Mouse (Mus musculus): ENCODE measurements at regions not wholly inside any gene's neighbourhood (a gene's known extent, or its start where the extent isn't known, plus 50 kb on each side); places are given as distances from the start of the nearest gene placed in this dataset.
A peak's percentile ranks its signal among the peaks of the same experiment; 100 is the strongest.

GRCm38 (mm10) chr15:42246812-42247211, 2112.6 kb downstream of the 9330182O14Rik start:
- no peak overlapping the region for H3K9ac ChIP-seq
- 0 out of 2 replicates have a peak, but pooled peaks cover 3% of the 10 kb centered on the region for H3K9me3 ChIP-seq
- H3K27ac ChIP-seq (replicated peaks), result no peak overlapping the region
- no peaks in the 10 kb centered on the region for H3K27me3 ChIP-seq
- H3K4me2 ChIP-seq, result no peak overlapping the region
- no peak overlapping the region for H3K4me3 ChIP-seq
- no peaks in the 10 kb centered on the region for H3K4me1 ChIP-seq (replicated peaks)
- no peaks in the 10 kb centered on the region for H3K36me3 ChIP-seq
- WGBS, result 97% methylated on average over 1 of the region's 1 CpGs
- ATAC-seq (ENCODE audit: low read depth), result no peak

GRCm38 (mm10) chr15:42252730-42253330, 2118.7 kb downstream of the 9330182O14Rik start:
- no peaks in the 10 kb centered on the region for H3K36me3 ChIP-seq
- H3K4me3 ChIP-seq, result no peak overlapping the region
- H3K9ac ChIP-seq, result no peak overlapping the region
- H3K4me1 ChIP-seq (replicated peaks), result no peaks in the 10 kb centered on the region
- H3K4me2 ChIP-seq, result no peak overlapping the region
- 66% methylated on average over 2 of the region's 2 CpGs for WGBS
- no peaks in the 10 kb centered on the region for H3K9me3 ChIP-seq
- ATAC-seq (ENCODE audit: low read depth), result no peak
- H3K27me3 ChIP-seq, result no peaks in the 10 kb centered on the region
- H3K27ac ChIP-seq (replicated peaks), result no peak overlapping the region

GRCm38 (mm10) chr15:42256343-42256742, 2122.2 kb downstream of the 9330182O14Rik start:
- H3K4me2 ChIP-seq, result no peak overlapping the region
- no peaks in the 10 kb centered on the region for H3K27me3 ChIP-seq
- H3K9ac ChIP-seq, result no peak overlapping the region
- H3K9me3 ChIP-seq, result no peaks in the 10 kb centered on the region
- peak; percentile 65; the same call in 1 of the 2 replicates for ATAC-seq (ENCODE audit: low read depth)
- WGBS, result 67% methylated on average over 2 of the region's 2 CpGs
- no peaks in the 10 kb centered on the region for H3K4me1 ChIP-seq (replicated peaks)
- H3K36me3 ChIP-seq, result no peaks in the 10 kb centered on the region
- no peak overlapping the region for H3K4me3 ChIP-seq
- no peak overlapping the region for H3K27ac ChIP-seq (replicated peaks)

- no peak overlapping the region for H3K4me3 ChIP-seq
- H3K4me2 ChIP-seq, result no peak overlapping the region
- H3K36me3 ChIP-seq, result no peaks in the 10 kb centered on the region
- no peaks in the 10 kb centered on the region for H3K27me3 ChIP-seq
- no peak overlapping the region for H3K9ac ChIP-seq
- H3K27ac ChIP-seq (replicated peaks), result no peak overlapping the region
- H3K9me3 ChIP-seq, result no peaks in the 10 kb centered on the region
- H3K4me1 ChIP-seq (replicated peaks), result no peaks in the 10 kb centered on the region
- ATAC-seq (ENCODE audit: low read depth), result no peak
- WGBS, result 66% methylated on average over 1 of the region's 1 CpGs
These were observed 2141.0 kb downstream of the 9330182O14Rik start for GRCm38 (mm10) chr15:42275117-42275516.

GRCm38 (mm10) chr15:42277247-42277646, 2143.1 kb downstream of the 9330182O14Rik start:
- Histone ChIP-seq H3K27me3 (no peaks in the 10 kb centered on the region), H3K9ac (no peak overlapping the region), H3K9me3 (no peaks in the 10 kb centered on the region), H3K4me2 (no peak overlapping the region), H3K36me3 (no peaks in the 10 kb centered on the region), H3K4me1 (replicated peaks) (no peaks in the 10 kb centered on the region), H3K4me3 (no peak overlapping the region), H3K27ac (replicated peaks) (no peak overlapping the region)
- 87% methylated on average over 2 of the region's 2 CpGs for WGBS
- no peak for ATAC-seq (ENCODE audit: low read depth)

- Histone ChIP-seq H3K4me2 (no peak overlapping the region), H3K4me3 (no peak overlapping the region), H3K27ac (replicated peaks) (no peak overlapping the region), H3K4me1 (replicated peaks) (no peaks in the 10 kb centered on the region), H3K9ac (no peak overlapping the region), H3K36me3 (no peaks in the 10 kb centered on the region), H3K27me3 (no peaks in the 10 kb centered on the region), H3K9me3 (no peaks in the 10 kb centered on the region)
- ATAC-seq (ENCODE audit: low read depth), result no peak
- 97% methylated on average over 3 of the region's 3 CpGs for WGBS
These were observed 2146.6 kb downstream of the 9330182O14Rik start for GRCm38 (mm10) chr15:42280810-42281209.

GRCm38 (mm10) chr15:42296406-42296805, 2162.2 kb downstream of the 9330182O14Rik start:
- WGBS, result 78% methylated on average over 4 of the region's 4 CpGs
- Histone ChIP-seq H3K36me3 (no peaks in the 10 kb centered on the region), H3K27ac (replicated peaks) (no peak overlapping the region), H3K27me3 (no peaks in the 10 kb centered on the region), H3K4me1 (replicated peaks) (no peaks in the 10 kb centered on the region), H3K9me3 (no peaks in the 10 kb centered on the region), H3K4me3 (no peak overlapping the region), H3K4me2 (no peak overlapping the region), H3K9ac (no peak overlapping the region)
- ATAC-seq (ENCODE audit: low read depth), result no peak

GRCm38 (mm10) chr15:42297430-42297829, 2163.3 kb downstream of the 9330182O14Rik start:
- H3K4me2 ChIP-seq, result no peak overlapping the region
- no peak overlapping the region for H3K9ac ChIP-seq
- no peak for ATAC-seq (ENCODE audit: low read depth)
- no peaks in the 10 kb centered on the region for H3K27me3 ChIP-seq
- no peak overlapping the region for H3K4me3 ChIP-seq
- no peak overlapping the region for H3K27ac ChIP-seq (replicated peaks)
- no peaks in the 10 kb centered on the region for H3K36me3 ChIP-seq
- H3K9me3 ChIP-seq, result no peaks in the 10 kb centered on the region
- no peaks in the 10 kb centered on the region for H3K4me1 ChIP-seq (replicated peaks)

- Histone ChIP-seq H3K4me2 (no peak overlapping the region), H3K27ac (replicated peaks) (no peak overlapping the region), H3K9ac (no peak overlapping the region), H3K36me3 (no peaks in the 10 kb centered on the region), H3K9me3 (no peaks in the 10 kb centered on the region), H3K4me3 (no peak overlapping the region), H3K27me3 (no peaks in the 10 kb centered on the region), H3K4me1 (replicated peaks) (peaks cover 8% of the 10 kb centered on the region)
- WGBS, result 54% methylated on average over 1 of the region's 1 CpGs
- no peak for ATAC-seq (ENCODE audit: low read depth)
These were observed 2167.8 kb downstream of the 9330182O14Rik start for GRCm38 (mm10) chr15:42301956-42302355.

- Histone ChIP-seq H3K27me3 (no peaks in the 10 kb centered on the region), H3K36me3 (no peaks in the 10 kb centered on the region), H3K9ac (no peak overlapping the region), H3K27ac (replicated peaks) (peak overlapping the region; percentile 28; the same call in 1 of the 2 replicates), H3K4me3 (no peak overlapping the region), H3K4me2 (no peak overlapping the region), H3K4me1 (replicated peaks) (peaks cover 8% of the 10 kb centered on the region), H3K9me3 (no peaks in the 10 kb centered on the region)
- 29% methylated on average over 3 of the region's 3 CpGs for WGBS
- ATAC-seq (ENCODE audit: low read depth), result peak; percentile 61; the same call in 1 of the 2 replicates
These were observed 2169.9 kb downstream of the 9330182O14Rik start for GRCm38 (mm10) chr15:42304097-42304496.

GRCm38 (mm10) chr15:42309586-42309985, 2175.4 kb downstream of the 9330182O14Rik start:
- Histone ChIP-seq H3K9me3 (no peaks in the 10 kb centered on the region), H3K27ac (replicated peaks) (no peak overlapping the region), H3K9ac (no peak overlapping the region), H3K4me3 (no peak overlapping the region), H3K4me2 (no peak overlapping the region), H3K4me1 (replicated peaks) (0 out of 2 replicates have a peak, but pooled peaks cover 8% of the 10 kb centered on the region), H3K27me3 (no peaks in the 10 kb centered on the region), H3K36me3 (no peaks in the 10 kb centered on the region)
- ATAC-seq (ENCODE audit: low read depth), result no peak
- 53% methylated on average over 5 of the region's 5 CpGs for WGBS

- Histone ChIP-seq H3K9me3 (no peaks in the 10 kb centered on the region), H3K4me1 (replicated peaks) (0 out of 2 replicates have a peak, but pooled peaks cover 8% of the 10 kb centered on the region)
- 75% methylated on average over 4 of the region's 4 CpGs for WGBS
These were observed 2177.0 kb downstream of the 9330182O14Rik start for GRCm38 (mm10) chr15:42311166-42311565.

GRCm38 (mm10) chr15:42320349-42320748, 2186.2 kb downstream of the 9330182O14Rik start:
- H3K9me3 ChIP-seq, result no peaks in the 10 kb centered on the region
- no peak overlapping the region for H3K27ac ChIP-seq (replicated peaks)
- WGBS, result 49% methylated on average over 1 of the region's 1 CpGs
- no peak overlapping the region for H3K4me3 ChIP-seq
- no peaks in the 10 kb centered on the region for H3K27me3 ChIP-seq
- H3K9ac ChIP-seq, result no peak overlapping the region
- H3K4me2 ChIP-seq, result no peak overlapping the region
- H3K36me3 ChIP-seq, result no peaks in the 10 kb centered on the region
- peaks cover 4% of the 10 kb centered on the region; the same call in 1 of the 2 replicates for H3K4me1 ChIP-seq (replicated peaks)
- ATAC-seq (ENCODE audit: low read depth), result no peak

More at GRCm38 (mm10) chr15:42311166-42311565, 2177.0 kb downstream of the 9330182O14Rik start:
- no peak overlapping the region for H3K4me3 ChIP-seq
- ATAC-seq (ENCODE audit: low read depth), result no peak
- no peak overlapping the region for H3K9ac ChIP-seq
- no peak overlapping the region for H3K4me2 ChIP-seq
- H3K27ac ChIP-seq (replicated peaks), result no peak overlapping the region
- H3K36me3 ChIP-seq, result no peaks in the 10 kb centered on the region
- H3K27me3 ChIP-seq, result no peaks in the 10 kb centered on the region
